Mouse (Mus musculus): ENCODE data around the gene Klf11.
"Not testable (repeated sequence)": the region's sequence is repeated elsewhere in the genome, so short reads cannot be mapped to it uniquely, and the experiment has no call there.

Gene Klf11

GRCm38 (mm10) chr12:24654065-24654862, 3.2 kb downstream of the Klf11 start:
- no peak for DNase-seq

GRCm38 (mm10) chr12:24656436-24656835, 5.4 kb downstream of the Klf11 start:
- DNase-seq: no peak

DNA sequence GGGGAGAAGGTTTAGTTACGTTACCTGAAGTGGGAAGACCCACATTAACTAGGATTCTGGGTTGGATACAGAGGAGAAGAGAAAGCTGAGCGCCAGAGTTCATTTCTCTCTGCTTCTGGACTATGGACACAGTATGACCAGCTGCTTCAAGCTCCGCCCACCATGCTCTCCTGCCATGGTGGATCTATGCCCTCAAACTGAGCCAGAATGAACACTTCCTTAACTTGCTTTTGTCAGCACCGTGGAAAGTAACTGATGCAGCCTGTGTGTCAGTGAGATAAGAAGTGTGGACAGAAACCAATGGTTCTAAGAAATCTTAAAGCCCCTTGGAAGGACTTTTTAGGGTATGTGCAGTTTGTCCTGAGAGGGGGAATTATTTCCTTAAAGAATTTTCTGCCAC, 7.9 kb downstream of the Klf11 start:
- DNase-seq: no peak

GRCm38 (mm10) chr12:24659923-24660322, 8.8 kb downstream of the Klf11 start:
- no peak for DNase-seq

GRCm38 (mm10) chr12:24661100-24661499, 10.0 kb downstream of the Klf11 start:
- no peak for DNase-seq

- DNase-seq: no peak
These were observed 11.1 kb downstream of the Klf11 start for GRCm38 (mm10) chr12:24662131-24662530.

- DNase-seq: peak; percentile 51
These were observed 29.0 kb downstream of the Klf11 start for GRCm38 (mm10) chr12:24680096-24680491.

- DNase-seq: peak; percentile 45
These were observed 29.6 kb downstream of the Klf11 start for GRCm38 (mm10) chr12:24680492-24681285.

- DNase-seq: no peak
These were observed 30.4 kb downstream of the Klf11 start, which contains the start of gene Cys1 for GRCm38 (mm10) chr12:24681286-24682023. Gene Cys1, minus strand, starts transcription at chr12:24681813.

- DNase-seq: peak; percentile 57
These were observed 31.5 kb downstream of the Klf11 start for GRCm38 (mm10) chr12:24682563-24682962.

- no peak for DNase-seq
These were observed 32.4 kb downstream of the Klf11 start for GRCm38 (mm10) chr12:24683461-24683860.

DNA sequence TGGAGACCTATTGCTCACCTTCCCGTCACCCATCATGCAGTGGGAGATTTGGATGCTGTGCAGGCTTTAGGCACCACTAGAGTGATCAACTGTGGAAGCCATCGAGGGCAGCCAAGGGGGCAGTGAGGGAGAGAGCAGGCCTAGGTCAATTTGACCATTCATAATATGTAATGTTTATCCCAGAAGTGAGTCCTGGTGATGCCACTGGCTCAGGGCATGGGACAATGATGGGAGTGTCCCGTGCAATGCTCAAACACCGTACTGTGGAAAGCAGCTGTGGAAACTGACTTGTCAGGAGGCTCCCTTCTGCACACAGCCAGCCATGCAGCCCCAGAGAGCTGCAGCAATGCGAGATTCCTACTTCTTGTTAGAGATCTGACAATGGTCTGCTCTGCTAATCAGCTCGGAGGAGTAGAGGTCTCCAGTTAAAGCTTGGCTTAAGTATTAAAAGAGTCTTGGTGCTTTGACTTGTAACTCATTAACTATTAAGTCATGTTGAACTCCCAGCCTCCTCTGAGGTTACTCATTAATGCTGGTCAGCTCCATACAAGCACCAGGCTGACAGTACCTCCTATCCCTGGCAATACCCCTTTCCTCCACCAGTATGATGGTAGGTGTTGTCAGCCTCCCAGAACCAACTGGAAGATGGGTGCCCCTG, 35.1 kb downstream of the Klf11 start:
- no peak for DNase-seq

GRCm38 (mm10) chr12:24686696-24687346, 35.7 kb downstream of the Klf11 start:
- DNase-seq: no peak

DNA sequence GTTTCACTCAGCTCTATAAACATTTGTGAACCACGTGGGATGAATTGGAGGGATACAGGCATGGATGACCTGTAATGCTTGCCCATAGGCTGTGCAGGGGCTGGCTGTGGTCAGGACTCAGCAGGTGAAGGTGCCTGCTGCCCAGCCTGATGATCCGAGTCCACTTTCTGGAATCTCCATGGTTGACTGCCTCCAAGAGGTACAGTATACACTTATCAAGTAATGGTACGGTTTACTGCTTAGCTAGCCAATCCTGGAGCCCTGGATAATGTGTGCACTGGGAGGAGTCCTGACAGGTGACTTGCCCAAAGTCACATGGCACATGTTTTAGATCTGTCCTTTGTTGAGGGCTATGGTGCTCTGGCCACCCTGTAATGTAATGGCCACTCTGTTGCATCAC, 39.3 kb downstream of the Klf11 start:
- DNase-seq: no peak

DNA sequence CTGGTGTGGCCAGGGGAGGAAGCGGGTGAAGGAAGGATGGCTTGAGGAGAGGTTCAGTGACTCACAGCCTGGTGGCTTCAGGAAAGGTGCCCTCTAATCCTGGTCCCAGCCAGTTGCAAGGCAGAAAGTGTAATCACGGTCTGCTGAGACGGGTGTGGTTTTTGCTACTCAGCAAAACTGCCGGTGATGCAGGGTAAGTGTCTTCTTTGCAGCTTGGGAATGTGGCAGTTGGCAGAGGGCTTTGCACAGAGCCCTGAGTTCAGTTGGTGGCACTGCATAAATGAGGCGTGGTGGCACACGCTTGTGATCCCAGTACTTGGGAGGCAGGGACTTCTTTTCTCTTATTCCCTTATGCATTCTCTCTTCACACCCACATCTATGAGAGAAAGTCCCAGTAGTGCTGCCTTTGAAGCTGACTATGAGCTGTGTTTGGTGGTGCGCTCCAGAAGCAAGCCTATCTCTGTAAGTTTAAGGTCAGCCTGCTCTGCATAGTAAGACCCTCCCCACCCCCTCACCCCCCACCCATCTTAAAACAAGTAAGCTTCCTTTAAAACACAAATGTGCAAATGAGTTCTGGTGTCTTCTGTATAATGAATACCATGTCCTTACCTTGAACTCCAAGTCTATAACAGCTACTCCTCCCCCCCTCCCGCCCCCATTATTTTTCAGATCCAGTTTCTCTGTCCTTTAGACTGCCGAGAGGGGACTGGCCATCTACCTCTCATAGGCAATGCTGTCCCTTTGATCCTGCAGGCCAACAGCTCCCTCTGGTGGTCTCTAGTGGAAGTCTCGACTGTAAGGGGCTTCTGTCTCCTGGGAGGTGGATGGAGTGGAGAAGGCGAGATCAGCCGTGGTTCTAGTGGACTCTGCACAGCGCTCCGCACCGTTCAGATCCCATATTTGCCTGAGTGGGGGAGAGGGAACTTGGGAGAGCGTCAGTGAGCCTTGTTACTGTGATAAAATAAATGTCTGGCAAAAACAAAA, 45.7 kb downstream of the Klf11 start:
- peak; percentile 77 for DNase-seq

GRCm38 (mm10) chr12:24697484-24698204, 46.6 kb downstream of the Klf11 start:
- DNase-seq: no peak

- DNase-seq: no peak
These were observed 47.4 kb downstream of the Klf11 start for GRCm38 (mm10) chr12:24698514-24698913.

- no peak for DNase-seq
These were observed 48.5 kb downstream of the Klf11 start for GRCm38 (mm10) chr12:24699578-24699977.

- DNase-seq: not testable (repeated sequence)
These were observed 50.5 kb downstream of the Klf11 start for GRCm38 (mm10) chr12:24701621-24702020.

GRCm38 (mm10) chr12:24703013-24703412, 51.9 kb downstream of the Klf11 start:
- no peak for DNase-seq
